Mouse (Mus musculus) liver, embryonic 15.5 days (tissue): ENCODE data around the gene Farp1. TPM values are rescaled to one million over a fixed set of nuclear protein-coding genes. Genes with fewer than 3 reads are reported as not detected.

Experiments used
- ATAC-seq: fragments of 200-750 bp; cut with Nextera tagmentation; 2 replicates; pipeline ENCODE4 v1.8.0; 2017; ENCODE audit warnings: moderate number of reproducible peaks, mild to moderate bottlenecking, moderate library complexity; ENCODE audit not compliant: insufficient read depth
- H3K27ac ChIP-seq: fragments of 300-500 bp; sonication (generic); replicated peaks from 2 replicates; pipeline ENCODE4 v1.5.1; 2015; ENCODE audit warnings: mild to moderate bottlenecking, inconsistent platforms
- H3K27me3 ChIP-seq: fragments of 300-500 bp; sonication (generic); 2 replicates; pipeline ENCODE4 v1.6.1; 2015; ENCODE audit warnings: mild to moderate bottlenecking, inconsistent platforms
- H3K36me3 ChIP-seq: fragments of 300-500 bp; sonication (generic); replicated peaks from 2 replicates; pipeline ENCODE4 v1.6.1; 2015; ENCODE audit warnings: moderate library complexity, mild to moderate bottlenecking, inconsistent platforms
- H3K4me1 ChIP-seq: fragments of 300-500 bp; sonication (generic); replicated peaks from 2 replicates; pipeline ENCODE4 v1.6.1; 2015; ENCODE audit warnings: inconsistent platforms
- H3K4me2 ChIP-seq: fragments of 300-500 bp; sonication (generic); 2 replicates; pipeline ENCODE4 v1.6.1; 2015; ENCODE audit warnings: moderate library complexity, mild to moderate bottlenecking, inconsistent platforms
- H3K4me3 ChIP-seq: fragments of 300-500 bp; sonication (generic); replicated peaks from 2 replicates; pipeline ENCODE4 v1.5.1; 2015; ENCODE audit warnings: mild to moderate bottlenecking, inconsistent platforms
- H3K9ac ChIP-seq: fragments of 300-500 bp; sonication (generic); 2 replicates; pipeline ENCODE4 v1.6.1; 2015; ENCODE audit warnings: moderate library complexity, mild to moderate bottlenecking, inconsistent platforms
- H3K9me3 ChIP-seq: fragments of 300-500 bp; sonication (generic); replicated peaks from 2 replicates; pipeline ENCODE4 v1.6.1; 2016; ENCODE audit warnings: inconsistent platforms
- WGBS: fragments of 180-500 bp; shearing (Covaris S2); methylation state at CpG from one replicate; pipeline ENCODE4 v1.1.7; 2015; ENCODE audit warnings: mixed read lengths; ENCODE audit not compliant: insufficient replicate concordance; 5-methylcytosine and 5-hydroxymethylcytosine counted together
- polyA plus RNA-seq: library from polyadenylated mRNA; unstranded; fragments of >200 nt; fragmentation: Nextera tagmentation; extraction: Ambion mirVana; gene quantifications from 2 replicates; pipeline ENCODE4 v1.2.1, GENCODE M21; 2015

Farp1 gene
- polyA plus RNA-seq, 1 experiment from 2014 or later = 3.2 TPM

- Histone ChIP-seq H3K27me3 (no peaks in the 10 kb centered on the region), H3K4me2 (no peak overlapping the region), H3K27ac (no peak overlapping the region), H3K36me3 (no peaks in the 10 kb centered on the region), H3K4me1 (0 out of 2 replicates have a peak, but pooled peaks cover 3% of the 10 kb centered on the region), H3K9ac (no peak overlapping the region), H3K4me3 (no peak overlapping the region), H3K9me3 (no peaks in the 10 kb centered on the region)
- no peak for ATAC-seq
- WGBS = 58% methylated on average over 6 of the region's 6 CpGs
Measured at GRCm38 (mm10) chr14:121201178-121201577, 166.2 kb downstream of the Farp1 start.

GRCm38 (mm10) chr14:121205459-121205858 lies 170.5 kb downstream of the Farp1 start:
- H3K4me3 ChIP-seq = no peak overlapping the region
- no peaks in the 10 kb centered on the region for H3K9me3 ChIP-seq
- H3K4me2 ChIP-seq = no peak overlapping the region
- H3K4me1 ChIP-seq = 0 out of 2 replicates have a peak, but pooled peaks cover 3% of the 10 kb centered on the region
- H3K9ac ChIP-seq = no peak overlapping the region
- WGBS = 57% methylated on average over 3 of the region's 3 CpGs
- H3K27ac ChIP-seq = no peak overlapping the region
- ATAC-seq = no peak
- no peaks in the 10 kb centered on the region for H3K27me3 ChIP-seq
- H3K36me3 ChIP-seq = no peaks in the 10 kb centered on the region

GRCm38 (mm10) chr14:121207441-121208158 lies 172.6 kb downstream of the Farp1 start:
- Histone ChIP-seq H3K4me3 (no peak overlapping the region), H3K4me1 (no peaks in the 10 kb centered on the region), H3K9me3 (no peaks in the 10 kb centered on the region), H3K27ac (no peak overlapping the region), H3K27me3 (no peaks in the 10 kb centered on the region), H3K36me3 (no peaks in the 10 kb centered on the region), H3K9ac (no peak overlapping the region), H3K4me2 (no peak overlapping the region)
- ATAC-seq = no peak
- 59% methylated on average over 15 of the region's 15 CpGs for WGBS

- H3K36me3 ChIP-seq = no peaks in the 10 kb centered on the region
- no peak overlapping the region for H3K4me2 ChIP-seq
- no peak overlapping the region for H3K27ac ChIP-seq
- no peaks in the 10 kb centered on the region for H3K9me3 ChIP-seq
- H3K27me3 ChIP-seq = no peaks in the 10 kb centered on the region
- no peak overlapping the region for H3K9ac ChIP-seq
- no peaks in the 10 kb centered on the region for H3K4me1 ChIP-seq
- no peak for ATAC-seq
- 53% methylated on average over 3 of the region's 3 CpGs for WGBS
- no peak overlapping the region for H3K4me3 ChIP-seq
Measured at GRCm38 (mm10) chr14:121208159-121208515, 173.1 kb downstream of the Farp1 start.

- Histone ChIP-seq H3K27ac (no peak overlapping the region), H3K36me3 (no peaks in the 10 kb centered on the region), H3K4me3 (no peak overlapping the region), H3K9ac (no peak overlapping the region), H3K4me2 (no peak overlapping the region), H3K4me1 (0 out of 2 replicates have a peak, but pooled peaks cover 3% of the 10 kb centered on the region), H3K27me3 (no peaks in the 10 kb centered on the region), H3K9me3 (no peaks in the 10 kb centered on the region)
- peak; percentile 45; the same call in 1 of the 2 replicates for ATAC-seq
- WGBS = 48% methylated on average over 3 of the region's 3 CpGs
Measured at GRCm38 (mm10) chr14:121210318-121210717, 175.3 kb downstream of the Farp1 start.

GRCm38 (mm10) chr14:121213650-121214049 lies 178.7 kb downstream of the Farp1 start:
- Histone ChIP-seq H3K36me3 (no peaks in the 10 kb centered on the region), H3K27ac (no peak overlapping the region), H3K4me1 (0 out of 2 replicates have a peak, but pooled peaks cover 3% of the 10 kb centered on the region), H3K9me3 (no peaks in the 10 kb centered on the region), H3K27me3 (no peaks in the 10 kb centered on the region), H3K4me2 (no peak overlapping the region), H3K4me3 (no peak overlapping the region), H3K9ac (no peak overlapping the region)
- 66% methylated on average over 4 of the region's 4 CpGs for WGBS
- no peak for ATAC-seq

- Histone ChIP-seq H3K4me3 (no peak overlapping the region), H3K27me3 (no peaks in the 10 kb centered on the region), H3K9me3 (no peaks in the 10 kb centered on the region), H3K9ac (no peak overlapping the region), H3K27ac (no peak overlapping the region), H3K36me3 (no peaks in the 10 kb centered on the region), H3K4me1 (0 out of 2 replicates have a peak, but pooled peaks cover 3% of the 10 kb centered on the region), H3K4me2 (no peak overlapping the region)
- no peak for ATAC-seq
- 65% methylated on average over 11 of the region's 11 CpGs for WGBS
Measured at GRCm38 (mm10) chr14:121214636-121215257, 179.7 kb downstream of the Farp1 start.

- Histone ChIP-seq H3K9me3 (no peaks in the 10 kb centered on the region), H3K27ac (no peak overlapping the region), H3K36me3 (peaks cover 2% of the 10 kb centered on the region; the same call in 1 of the 2 replicates), H3K4me2 (no peak overlapping the region), H3K4me3 (no peak overlapping the region), H3K27me3 (no peaks in the 10 kb centered on the region), H3K9ac (no peak overlapping the region), H3K4me1 (0 out of 2 replicates have a peak, but pooled peaks cover 3% of the 10 kb centered on the region)
- WGBS = 60% methylated on average over 5 of the region's 5 CpGs
- ATAC-seq = no peak
Measured at GRCm38 (mm10) chr14:121215817-121216216, 180.8 kb downstream of the Farp1 start.

- no peak overlapping the region for H3K27ac ChIP-seq
- H3K4me3 ChIP-seq = no peak overlapping the region
- no peak for ATAC-seq
- WGBS = 38% methylated on average over 6 of the region's 6 CpGs
- 0 out of 2 replicates have a peak, but pooled peaks cover 3% of the 10 kb centered on the region for H3K4me1 ChIP-seq
- no peaks in the 10 kb centered on the region for H3K27me3 ChIP-seq
- no peak overlapping the region for H3K4me2 ChIP-seq
- H3K9me3 ChIP-seq = no peaks in the 10 kb centered on the region
- no peak overlapping the region for H3K9ac ChIP-seq
- H3K36me3 ChIP-seq = peaks cover 11% of the 10 kb centered on the region; the same call in 1 of the 2 replicates
Measured at GRCm38 (mm10) chr14:121216672-121217071, 181.7 kb downstream of the Farp1 start.

GRCm38 (mm10) chr14:121218620-121219019 lies 183.6 kb downstream of the Farp1 start:
- no peaks in the 10 kb centered on the region for H3K9me3 ChIP-seq
- ATAC-seq = no peak
- H3K9ac ChIP-seq = no peak overlapping the region
- peaks cover 11% of the 10 kb centered on the region; the same call in 1 of the 2 replicates for H3K36me3 ChIP-seq
- no peak overlapping the region for H3K4me2 ChIP-seq
- H3K4me3 ChIP-seq = no peak overlapping the region
- H3K27me3 ChIP-seq = no peaks in the 10 kb centered on the region
- H3K27ac ChIP-seq = no peak overlapping the region
- 53% methylated on average over 7 of the region's 7 CpGs for WGBS
- H3K4me1 ChIP-seq = 0 out of 2 replicates have a peak, but pooled peaks cover 3% of the 10 kb centered on the region

GRCm38 (mm10) chr14:121219226-121220039 lies 184.4 kb downstream of the Farp1 start:
- no peaks in the 10 kb centered on the region for H3K27me3 ChIP-seq
- H3K4me1 ChIP-seq = 0 out of 2 replicates have a peak, but pooled peaks cover 3% of the 10 kb centered on the region
- H3K4me2 ChIP-seq = no peak overlapping the region
- no peak overlapping the region for H3K9ac ChIP-seq
- WGBS = 61% methylated on average over 10 of the region's 10 CpGs
- H3K4me3 ChIP-seq = no peak overlapping the region
- no peak overlapping the region for H3K27ac ChIP-seq
- H3K36me3 ChIP-seq = peaks cover 11% of the 10 kb centered on the region; the same call in 1 of the 2 replicates
- ATAC-seq = no peak
- H3K9me3 ChIP-seq = no peaks in the 10 kb centered on the region
